Mouse (Mus musculus): ENCODE results near the gene Hmcn2. TPM values are rescaled to one million over a fixed set of nuclear protein-coding genes. Genes with fewer than 3 reads are reported as not detected.

The Hmcn2 gene
- total RNA-seq, 2 experiments from 2014 or later: 0.85 TPM; not detected in 1

DNA sequence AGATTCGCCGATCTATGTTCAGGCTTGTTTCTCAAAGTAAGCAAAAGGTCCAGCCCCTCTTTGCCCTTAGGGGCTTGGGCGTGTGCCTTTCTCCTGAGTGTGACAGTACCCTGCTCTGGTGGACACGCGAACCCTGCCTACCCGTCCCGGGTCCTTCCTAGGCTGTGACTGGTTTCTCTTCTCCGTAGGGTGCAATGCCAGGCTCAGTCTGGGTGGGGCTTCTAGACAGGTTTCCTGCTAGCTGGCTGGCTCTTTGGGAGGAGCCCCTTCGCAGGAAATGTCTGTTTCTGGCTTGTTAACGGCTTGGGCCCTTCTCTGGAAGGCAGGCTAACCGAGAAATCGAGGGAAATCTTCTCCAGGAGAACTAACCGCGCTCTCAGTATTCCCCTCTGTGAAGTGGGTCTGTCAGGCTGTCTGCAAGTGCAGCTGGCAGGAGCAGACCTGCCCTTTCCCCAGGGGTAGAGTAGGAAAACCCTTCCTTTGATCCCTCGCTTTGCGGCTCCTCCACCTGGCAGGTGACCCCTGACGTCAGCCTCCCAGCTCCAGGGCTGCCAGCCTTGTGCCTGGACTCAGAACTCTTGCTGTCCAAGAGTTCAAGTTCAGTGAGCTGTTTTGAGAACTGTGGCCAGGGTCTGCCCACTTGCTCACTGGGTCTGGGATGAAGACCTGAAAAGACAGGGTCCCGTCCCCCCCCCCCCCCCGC, 156.6 kb downstream of the Hmcn2 start:
- peak; percentile 49 for ATAC-seq (replicated peaks; ENCODE audit: low FRiP score, low TSS enrichment, poor library complexity, severe bottlenecking)

DNA sequence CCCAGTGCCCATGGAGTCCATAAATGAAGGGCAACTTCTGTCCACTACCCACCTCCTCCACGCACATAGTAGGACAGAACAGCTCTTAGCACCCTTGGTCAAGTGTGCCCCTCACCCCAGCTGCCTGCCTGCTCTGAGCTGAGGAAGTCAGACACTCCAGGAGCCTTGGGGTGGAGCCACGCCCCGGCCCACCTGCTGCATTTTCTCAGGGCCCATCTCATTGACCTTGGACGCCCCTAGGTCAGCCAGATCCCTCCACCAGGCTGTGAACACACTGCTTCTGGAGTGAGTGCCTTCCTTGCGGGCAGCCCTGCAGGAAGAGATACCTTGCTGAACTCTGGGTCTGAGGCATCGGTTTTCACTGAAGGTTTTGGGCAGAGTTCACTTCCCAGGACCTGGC, 157.4 kb downstream of the Hmcn2 start:
- ATAC-seq (replicated peaks; ENCODE audit: low FRiP score, low TSS enrichment, poor library complexity, severe bottlenecking): no peak

DNA sequence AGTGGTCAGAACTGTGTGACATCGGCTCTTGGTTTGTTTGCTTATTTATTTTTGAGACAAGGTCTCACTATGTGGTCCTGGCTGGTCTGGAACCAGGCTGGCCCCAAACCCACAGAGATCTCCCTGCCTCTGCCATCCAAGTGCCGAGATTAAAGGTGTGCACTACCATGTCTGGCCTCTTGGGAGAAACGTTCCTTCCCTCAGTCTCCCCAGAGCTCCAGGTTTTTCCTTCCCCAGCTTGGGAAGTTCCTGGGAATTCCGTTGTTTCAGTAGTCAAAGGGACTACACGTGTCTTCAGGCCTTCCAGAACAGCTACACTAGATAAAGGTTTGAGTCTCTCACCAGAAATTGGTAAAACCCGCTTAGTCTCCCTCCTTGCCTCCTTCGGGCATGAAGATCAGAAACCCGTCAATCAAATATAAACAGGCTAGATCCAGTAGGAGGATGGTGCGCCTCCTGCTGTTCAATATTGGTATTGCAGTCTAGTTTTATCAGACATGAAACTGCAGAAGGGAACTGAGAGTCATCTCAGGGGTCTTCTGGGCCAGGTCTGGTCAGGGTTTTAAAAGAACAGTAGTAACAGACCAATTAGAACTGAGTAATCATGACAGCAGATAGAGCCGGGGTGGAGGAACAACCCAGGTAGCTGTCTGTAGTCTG, 158.3 kb downstream of the Hmcn2 start:
- ATAC-seq (replicated peaks; ENCODE audit: low FRiP score, low TSS enrichment, poor library complexity, severe bottlenecking): no peak

DNA sequence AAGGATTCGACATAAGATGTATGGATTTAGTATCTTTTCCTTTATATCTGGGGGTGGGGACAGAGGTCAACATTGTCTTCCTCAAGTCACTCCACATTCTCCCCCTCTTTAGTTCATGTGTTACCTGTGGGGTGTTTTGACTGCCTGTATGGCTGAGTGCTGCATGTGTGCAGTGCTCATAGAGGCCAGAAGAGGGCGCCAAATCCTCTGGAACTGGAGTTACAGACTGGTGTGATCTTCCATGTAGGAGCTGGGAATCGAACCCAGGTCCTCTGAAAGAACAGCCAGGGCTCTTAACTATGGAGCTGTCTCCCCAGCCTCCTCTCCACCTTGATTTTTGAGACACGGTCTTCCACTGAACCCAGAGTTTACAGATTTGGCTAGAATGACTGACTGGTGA, 159.7 kb downstream of the Hmcn2 start:
- no peak for ATAC-seq (replicated peaks; ENCODE audit: low FRiP score, low TSS enrichment, poor library complexity, severe bottlenecking)

DNA sequence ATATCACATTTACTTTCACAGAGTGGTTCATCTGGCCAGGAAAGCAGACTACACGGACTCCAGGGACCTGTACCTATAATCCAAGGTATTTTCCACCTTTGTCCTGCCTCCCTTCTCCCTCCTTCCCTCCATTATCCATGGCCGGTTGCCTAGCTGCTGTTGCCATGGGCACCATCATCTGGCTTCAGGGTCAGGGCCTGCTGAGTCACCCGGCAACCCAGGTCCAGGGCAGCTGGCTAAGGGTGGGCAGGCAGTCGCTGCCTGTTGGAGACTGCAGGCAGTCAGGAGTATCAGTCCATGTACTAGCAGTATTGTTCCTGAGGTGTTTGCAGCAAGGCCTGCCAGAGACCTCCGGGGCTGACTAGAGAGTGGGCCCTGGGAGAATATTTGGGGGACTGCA, 160.5 kb downstream of the Hmcn2 start:
- ATAC-seq (replicated peaks; ENCODE audit: low FRiP score, low TSS enrichment, poor library complexity, severe bottlenecking): no peak

DNA sequence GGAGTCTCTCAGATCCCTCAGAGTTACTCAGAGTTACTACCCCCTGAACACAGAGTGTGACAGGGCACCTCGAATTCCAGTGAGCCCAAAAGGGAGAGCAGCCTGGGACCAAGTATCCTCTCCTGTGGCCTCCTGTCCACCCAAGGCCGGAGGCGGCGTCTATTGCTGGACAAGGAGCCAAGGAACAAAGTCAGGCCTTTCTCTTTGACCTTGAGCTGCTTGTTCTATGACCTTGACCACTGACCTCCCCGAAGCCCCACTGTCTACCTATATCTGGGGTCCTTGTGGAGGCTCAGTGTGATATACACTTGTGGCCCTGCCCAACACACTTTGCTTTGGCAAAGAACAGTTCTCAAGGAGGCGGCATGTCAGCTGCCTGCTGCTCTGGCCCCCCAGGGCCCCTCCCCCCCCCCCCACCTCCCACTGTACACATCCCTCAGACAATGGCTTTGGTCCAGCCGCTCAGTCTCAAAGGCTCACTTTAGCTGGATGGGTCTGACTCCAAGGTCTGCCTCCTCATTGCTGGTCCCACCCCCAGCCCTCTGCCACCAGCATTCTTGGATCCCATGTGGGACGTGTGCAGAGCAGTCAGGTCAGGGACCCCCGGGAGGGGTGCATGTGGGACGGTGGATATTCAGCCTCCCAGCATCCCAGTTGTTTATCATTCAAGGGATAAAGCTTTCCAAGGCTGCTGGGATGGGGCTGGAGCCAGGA, 162.0 kb downstream of the Hmcn2 start:
- no peak for ATAC-seq (replicated peaks; ENCODE audit: low FRiP score, low TSS enrichment, poor library complexity, severe bottlenecking)

DNA sequence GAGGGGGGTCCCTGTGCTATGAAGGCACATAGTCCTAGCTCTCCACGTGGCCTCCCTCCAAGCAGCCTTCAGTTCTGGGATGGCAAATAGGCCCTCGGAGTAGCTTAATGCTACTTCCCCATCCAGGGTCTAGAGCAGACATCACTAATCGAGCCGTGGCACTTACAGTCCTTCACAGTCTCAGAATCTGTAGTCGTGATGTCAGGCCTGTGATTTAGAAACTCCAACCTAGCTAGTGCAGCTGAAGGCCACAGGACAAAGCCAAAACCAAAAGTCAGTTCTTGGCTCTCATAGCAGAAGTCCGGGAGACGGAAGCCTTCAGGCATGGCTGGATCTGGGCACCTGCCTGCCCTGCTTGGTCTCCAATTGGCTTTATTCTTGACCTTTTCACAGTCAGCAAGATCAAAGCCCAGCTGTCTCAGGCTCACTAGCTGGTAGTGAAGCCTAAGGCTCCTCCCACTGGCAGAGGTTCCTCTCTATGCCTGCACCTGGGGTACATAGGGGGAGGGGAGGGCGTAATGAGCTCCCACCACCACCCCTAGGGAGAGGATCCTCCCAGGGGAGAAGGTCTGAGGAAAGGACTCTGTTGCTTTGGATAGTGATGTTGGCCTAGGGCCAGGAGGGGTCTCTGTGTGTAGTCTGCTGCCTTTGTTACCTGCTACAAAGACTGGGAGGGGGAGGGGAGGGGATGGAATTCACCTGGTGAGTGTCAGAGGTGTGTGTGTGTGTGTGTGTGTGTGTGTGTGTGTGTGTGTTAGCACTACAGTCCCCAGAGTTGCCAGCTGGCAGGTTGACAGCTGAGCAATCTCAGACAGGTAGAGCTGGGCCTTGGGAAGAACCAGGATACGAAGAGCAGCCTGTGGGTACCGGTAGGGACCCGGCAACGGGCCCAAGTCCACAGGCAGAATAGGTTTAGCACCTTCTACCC, 163.3 kb downstream of the Hmcn2 start:
- ATAC-seq (replicated peaks; ENCODE audit: low FRiP score, low TSS enrichment, poor library complexity, severe bottlenecking): no peak

DNA sequence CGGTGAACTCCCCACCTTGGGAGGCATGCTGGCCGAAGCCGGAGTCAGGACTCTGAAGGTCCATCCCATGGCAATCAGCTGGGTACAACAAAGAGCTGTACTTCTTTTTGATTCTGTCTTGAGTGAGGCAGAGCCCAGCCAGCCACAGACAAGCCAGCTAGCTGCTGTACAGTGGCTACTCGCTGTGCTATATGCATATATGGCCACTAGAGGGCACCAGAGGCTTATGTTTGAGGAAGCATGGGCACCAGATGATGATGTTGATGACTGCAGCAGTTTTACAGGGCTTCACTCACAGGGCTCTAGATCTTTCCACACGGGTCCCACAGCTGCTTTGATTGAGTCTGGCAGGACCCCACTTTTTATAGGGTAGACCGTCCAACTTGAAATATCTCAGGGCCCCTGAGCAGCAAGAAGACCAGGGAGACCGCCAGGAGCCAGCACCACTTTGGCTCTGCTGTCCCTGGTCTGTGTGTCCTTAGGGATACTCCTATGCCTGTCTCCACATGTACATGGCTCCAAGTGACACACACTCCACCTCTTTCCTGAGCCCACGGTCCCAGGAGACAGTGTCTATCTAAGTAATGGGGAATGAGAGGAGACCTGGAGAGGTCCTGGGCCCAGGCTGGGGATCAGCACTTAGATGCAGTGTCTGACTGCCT, 168.8 kb downstream of the Hmcn2 start:
- ATAC-seq (replicated peaks; ENCODE audit: low FRiP score, low TSS enrichment, poor library complexity, severe bottlenecking): peak; percentile 77

DNA sequence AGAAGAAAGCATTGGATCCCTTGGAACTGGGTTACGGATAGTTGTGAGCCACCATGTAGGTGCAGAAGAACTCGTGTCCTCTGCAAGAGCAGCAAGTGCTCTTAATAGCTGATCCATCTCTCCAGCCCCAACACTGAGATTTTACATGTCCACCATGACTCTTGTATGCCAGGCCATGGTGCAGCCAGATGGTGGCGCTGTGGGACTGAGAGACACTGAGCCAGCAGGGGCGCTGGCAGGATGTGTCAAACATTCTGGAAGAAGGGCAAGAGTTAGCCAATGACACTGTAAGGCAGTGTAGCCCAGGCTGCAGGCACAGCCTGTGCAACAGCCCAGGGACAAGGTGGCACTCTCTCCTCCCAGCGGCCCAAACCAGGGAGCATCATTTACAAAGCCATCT, 170.0 kb downstream of the Hmcn2 start:
- peak; percentile 19; the same call in 1 of the 2 replicates for ATAC-seq (replicated peaks; ENCODE audit: low FRiP score, low TSS enrichment, poor library complexity, severe bottlenecking)

DNA sequence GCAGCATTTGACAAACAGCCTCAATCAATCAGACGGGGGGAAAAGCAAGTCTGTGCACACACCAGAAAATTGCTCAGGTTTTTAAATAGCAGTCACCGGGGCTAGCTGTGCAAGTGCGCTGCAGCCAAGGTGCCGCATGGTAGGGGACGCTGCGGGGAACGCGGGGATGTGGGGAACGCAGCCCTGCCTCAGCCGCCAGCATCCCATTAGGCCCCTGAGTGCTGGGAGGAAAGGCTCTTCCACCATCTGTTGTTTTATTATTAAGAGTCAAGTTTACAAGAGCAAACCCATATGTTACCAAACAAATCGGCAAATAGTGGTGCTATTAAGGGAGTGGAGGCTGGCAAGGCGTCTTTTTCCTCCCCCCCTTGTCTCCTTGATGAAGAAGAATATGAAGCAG, 175.0 kb downstream of the Hmcn2 start:
- no peak for ATAC-seq (replicated peaks; ENCODE audit: low FRiP score, low TSS enrichment, poor library complexity, severe bottlenecking)

DNA sequence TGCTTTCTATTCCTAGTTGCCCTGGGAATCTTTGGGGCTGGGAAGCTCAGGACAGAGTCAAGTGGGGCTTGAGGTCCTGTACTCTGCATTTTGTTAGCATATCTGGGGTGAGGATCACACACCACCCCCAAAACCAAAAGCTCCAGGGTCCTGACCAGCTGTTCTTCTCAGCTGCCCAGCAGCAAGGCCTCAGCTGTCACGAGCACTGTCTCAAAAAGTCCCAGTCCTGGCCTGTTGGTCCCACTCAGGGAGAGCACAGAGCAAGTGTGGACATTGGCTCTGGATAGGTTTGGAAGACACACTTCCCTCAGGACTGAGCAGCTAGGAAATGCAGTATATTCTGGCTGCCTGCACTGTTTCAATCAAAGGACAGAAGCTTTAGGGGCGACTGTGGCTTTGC, 176.3 kb downstream of the Hmcn2 start:
- no peak for ATAC-seq (replicated peaks; ENCODE audit: low FRiP score, low TSS enrichment, poor library complexity, severe bottlenecking)

DNA sequence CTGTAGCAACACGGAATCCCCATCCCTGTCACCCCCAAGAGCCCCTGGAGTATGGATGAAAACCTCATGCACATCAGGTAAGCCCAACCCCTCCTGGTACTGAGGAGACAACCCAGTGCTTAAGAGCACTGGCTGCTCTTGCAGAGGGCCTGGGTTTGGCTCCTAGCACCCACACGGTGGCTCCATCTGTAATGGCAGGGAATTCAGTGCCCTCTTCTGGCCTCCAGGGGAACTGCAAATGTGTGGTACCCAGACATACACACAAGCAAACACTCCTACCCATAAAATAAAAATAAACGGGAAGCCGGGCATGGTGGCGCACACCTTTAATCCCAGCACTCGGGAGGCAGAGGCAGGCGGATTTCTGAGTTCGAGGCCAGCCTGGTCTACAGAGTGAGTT, 178.1 kb downstream of the Hmcn2 start:
- no peak for ATAC-seq (replicated peaks; ENCODE audit: low FRiP score, low TSS enrichment, poor library complexity, severe bottlenecking)

DNA sequence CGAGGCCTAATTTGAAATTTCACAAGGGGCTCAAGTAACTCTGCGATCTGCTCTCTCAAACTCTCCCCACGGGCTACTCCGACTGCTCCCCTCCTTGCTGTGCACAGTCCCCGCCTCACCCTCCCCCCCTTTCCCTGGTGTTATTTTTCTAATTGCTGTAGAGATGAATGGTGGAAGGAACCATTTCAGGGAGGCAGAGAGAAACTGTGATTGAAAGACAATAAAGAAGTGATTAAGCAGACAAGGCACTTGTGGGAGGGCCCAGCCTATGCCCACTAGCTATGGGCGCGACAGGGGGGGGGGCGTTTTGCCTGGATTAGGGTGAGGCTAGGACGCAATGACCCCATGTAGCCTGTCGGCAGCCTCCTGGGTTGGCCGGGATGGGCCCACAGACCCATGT, 179.0 kb downstream of the Hmcn2 start:
- ATAC-seq (replicated peaks; ENCODE audit: low FRiP score, low TSS enrichment, poor library complexity, severe bottlenecking): no peak

DNA sequence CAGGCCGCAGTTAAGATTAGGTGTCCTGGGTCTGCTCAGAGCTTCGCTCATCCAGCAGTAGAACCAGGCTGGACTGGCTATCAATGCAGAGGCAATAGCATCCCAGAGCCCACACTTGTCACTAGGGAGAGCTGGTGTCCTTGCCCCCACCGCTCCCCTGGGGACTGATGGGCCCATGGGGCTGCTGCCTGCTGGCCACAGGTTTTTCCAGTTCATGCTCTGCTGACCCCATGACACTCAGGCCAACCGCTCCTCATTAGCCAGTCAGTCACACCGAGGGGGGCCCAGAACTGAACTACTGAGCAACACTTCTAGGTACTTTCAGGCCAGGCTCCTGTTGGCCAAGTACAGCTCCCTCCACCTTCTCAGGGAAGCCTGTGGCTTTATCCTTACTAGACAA, 180.1 kb downstream of the Hmcn2 start:
- ATAC-seq (replicated peaks; ENCODE audit: low FRiP score, low TSS enrichment, poor library complexity, severe bottlenecking): no peak

DNA sequence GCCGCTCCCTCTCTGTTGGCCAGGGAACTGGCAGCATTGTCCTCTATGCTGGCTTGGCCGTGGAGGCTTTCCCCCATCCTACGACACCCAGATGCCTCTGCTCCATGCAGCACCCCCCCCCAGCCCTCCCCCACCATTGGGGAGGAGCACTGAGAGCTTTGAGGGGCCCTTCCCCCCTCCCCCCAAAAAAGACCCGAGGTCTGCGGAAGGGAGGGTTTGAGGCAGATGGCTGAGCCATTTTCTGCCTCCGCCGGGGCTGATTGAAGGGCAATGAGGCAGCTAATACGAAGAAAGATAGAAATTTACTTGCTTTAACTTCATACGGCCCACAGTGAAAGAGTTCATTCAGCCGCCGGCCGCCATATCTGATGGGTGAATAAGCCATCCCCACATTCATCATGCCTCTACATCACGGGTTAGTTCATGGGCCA, 180.8 kb downstream of the Hmcn2 start:
- ATAC-seq (replicated peaks; ENCODE audit: low FRiP score, low TSS enrichment, poor library complexity, severe bottlenecking): no peak

DNA sequence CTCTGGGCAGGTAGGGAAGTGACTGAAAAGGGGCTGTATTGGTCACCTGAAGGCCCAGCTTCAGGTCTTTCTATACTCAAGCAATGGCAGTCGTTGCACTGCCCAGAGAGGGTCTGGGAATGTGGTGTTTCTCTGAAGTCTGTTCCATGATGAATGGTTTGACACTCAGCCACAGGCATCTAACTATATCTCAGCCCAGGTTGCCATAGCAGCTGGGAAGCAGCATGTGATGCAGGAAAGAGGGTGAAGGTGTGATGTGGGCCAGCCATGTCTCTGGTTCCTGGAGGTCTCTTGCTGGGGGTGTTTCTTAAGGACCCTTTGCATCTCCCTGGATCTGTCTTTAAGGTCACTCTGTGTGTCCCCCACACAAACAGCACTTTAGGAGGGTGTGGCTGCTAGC, 181.9 kb downstream of the Hmcn2 start:
- no peak for ATAC-seq (replicated peaks; ENCODE audit: low FRiP score, low TSS enrichment, poor library complexity, severe bottlenecking)

DNA sequence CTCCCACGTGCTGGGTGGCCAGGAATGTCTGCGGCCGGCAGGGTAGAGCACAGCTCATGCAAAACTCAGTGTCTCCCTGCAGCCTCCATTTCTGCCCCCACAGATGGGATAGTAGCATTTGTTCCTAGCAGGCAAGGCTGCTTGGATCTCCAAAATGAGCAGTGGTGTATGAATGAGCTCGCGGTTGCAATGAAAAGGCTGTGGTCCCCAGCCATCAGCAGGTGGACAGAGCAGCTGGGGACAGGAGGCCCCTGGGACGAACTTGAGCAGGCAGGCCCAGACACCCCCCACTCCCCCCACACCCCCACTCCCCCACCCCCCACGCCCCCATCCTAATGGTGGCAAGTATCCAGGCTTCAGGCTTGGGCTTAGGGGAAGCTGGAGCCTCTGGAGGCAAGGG, 182.9 kb downstream of the Hmcn2 start:
- ATAC-seq (replicated peaks; ENCODE audit: low FRiP score, low TSS enrichment, poor library complexity, severe bottlenecking): no peak

DNA sequence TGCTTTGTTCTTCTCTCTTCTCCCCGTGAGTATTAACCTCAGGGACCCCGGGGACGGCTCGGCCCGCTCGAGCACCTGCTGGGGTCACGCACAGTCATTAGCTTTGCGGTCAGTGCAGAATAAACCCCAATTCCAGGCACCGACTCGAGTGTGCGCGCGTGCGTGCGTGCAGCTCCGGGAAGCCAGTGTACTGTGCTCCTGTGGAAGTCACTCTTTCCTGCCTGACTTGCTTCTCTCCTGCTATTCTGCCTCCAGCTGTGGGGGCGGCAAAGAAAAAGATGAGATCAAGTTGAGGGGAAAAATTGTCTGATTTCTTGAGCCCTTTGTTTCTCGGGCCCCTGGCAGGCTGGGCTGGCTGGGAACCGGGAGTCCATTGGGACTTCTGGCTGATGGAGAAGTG, 183.4 kb downstream of the Hmcn2 start:
- no peak for ATAC-seq (replicated peaks; ENCODE audit: low FRiP score, low TSS enrichment, poor library complexity, severe bottlenecking)

Data from megakaryocyte-erythroid progenitor cell, adult 5-6 weeks (primary cell).